Mouse (Mus musculus) regulatory T cell (primary cell): ENCODE measurements around the gene Nt5c1a.

ENCODE experiments used
- in situ Hi-C: fragments of 300-600 bp; cut with MboI, MseI; formaldehyde crosslinking; loops from one replicate; pipeline ENCODE4 v1.15.1; 2025; ENCODE audit warnings: high pct_unique_total_duplicates

Nt5c1a gene

GRCm38 (mm10) chr4:123247147-123247880, 46.0 kb downstream of the Nt5c1a start:
- in situ Hi-C loops: loop anchor here (5.0 kb wide), 1 partner anchor 80 kb away; no protein-coding TSS in a partner anchor

- in situ Hi-C loops: loop anchor here (5.0 kb wide), 1 partner anchor 82 kb away; no protein-coding TSS in a partner anchor
Observed at GRCm38 (mm10) chr4:123248971-123249567, 47.8 kb downstream of the Nt5c1a start.

GRCm38 (mm10) chr4:123252214-123252613, 50.9 kb downstream of the Nt5c1a start:
- in situ Hi-C loops: no loop called here

GRCm38 (mm10) chr4:123254617-123255016, 53.3 kb downstream of the Nt5c1a start:
- in situ Hi-C loops: loop anchor here (5.0 kb wide), 1 partner anchor 47 kb away; no protein-coding TSS in a partner anchor

GRCm38 (mm10) chr4:123260071-123260746, 58.9 kb downstream of the Nt5c1a start:
- in situ Hi-C loops: no loop called here

- in situ Hi-C loops: no loop called here
Observed at GRCm38 (mm10) chr4:123261721-123262401, 60.6 kb downstream of the Nt5c1a start, which contains the start of gene Pabpc4. Gene Pabpc4 (plus strand): TSS chr4:123262351.
